Mouse (Mus musculus) myocyte (in vitro differentiated cells): ENCODE results near the gene Znhit2.

ENCODE experiments used
- POLR2A ChIP-seq: IDR thresholded peaks from one replicate; pipeline ENCODE4 v1.6.1; 2011; ENCODE audit warnings: low read depth, mild to moderate bottlenecking, control low read depth, moderate library complexity; ENCODE audit not compliant: insufficient read length
- TCF12 ChIP-seq: IDR thresholded peaks from one replicate; pipeline ENCODE4 v1.6.1; 2011; ENCODE audit warnings: mild to moderate bottlenecking, control low read depth; ENCODE audit not compliant: poor library complexity, insufficient read depth, severe bottlenecking
- USF1 ChIP-seq: IDR thresholded peaks from one replicate; pipeline ENCODE4 v1.6.1; 2011; ENCODE audit warnings: low read depth, mild to moderate bottlenecking, control low read depth, moderate library complexity

DNA sequence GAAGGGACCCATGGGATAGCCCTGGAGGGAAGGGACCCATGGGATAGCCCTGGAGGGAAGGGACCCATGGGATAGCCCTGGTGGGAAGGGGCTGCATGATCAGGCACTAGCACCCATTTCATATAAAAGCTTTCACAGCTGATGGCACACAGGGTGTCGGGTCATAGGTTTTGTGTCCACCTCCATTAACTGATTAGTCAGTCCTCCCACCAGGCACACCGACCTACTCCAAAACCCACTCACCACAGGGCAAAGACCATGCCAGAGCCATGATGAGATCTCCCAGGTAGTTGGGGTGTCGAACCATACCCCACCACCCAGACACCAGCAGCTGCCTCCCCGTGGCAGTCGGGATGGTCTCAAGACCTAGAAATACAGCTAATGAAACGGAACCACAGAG lies 2.1 kb downstream of the Znhit2 start:
- TF ChIP-seq USF1: no peak
- TF ChIP-seq POLR2A: no peak
- TF ChIP-seq TCF12: no peak
